Mouse (Mus musculus) ovary, postnatal 36 days (tissue): Measurements from ENCODE around the gene Pim1.
"Not testable (repeated sequence)": the region's sequence is repeated elsewhere in the genome, so short reads cannot be mapped to it uniquely, and the experiment has no call there.

ENCODE experiments used
- DNase-seq: peaks from one replicate; pipeline ENCODE4 v3.0.0; 2022; ENCODE audit warnings: low spot score, mixed read lengths

The Pim1 gene

GRCm38 (mm10) chr17:29490713-29491581 lies at the start of gene Pim1:
TSS of gene Pim1 (plus strand) at chr17:29490753.
- no peak for DNase-seq

- no peak for DNase-seq
Measured at GRCm38 (mm10) chr17:29441562-29441961, 49.0 kb upstream of the Pim1 start.

- DNase-seq, result no peak
Measured at GRCm38 (mm10) chr17:29442131-29442557, 48.4 kb upstream of the Pim1 start.

- DNase-seq, result no peak
Measured at GRCm38 (mm10) chr17:29443724-29444123, 46.8 kb upstream of the Pim1 start.

GRCm38 (mm10) chr17:29445072-29445471 lies 45.5 kb upstream of the Pim1 start:
- DNase-seq, result no peak

- no peak for DNase-seq
Measured at GRCm38 (mm10) chr17:29447323-29447722, 43.2 kb upstream of the Pim1 start.

GRCm38 (mm10) chr17:29448055-29448454 lies 42.5 kb upstream of the Pim1 start:
- no peak for DNase-seq

- DNase-seq, result no peak
Measured at GRCm38 (mm10) chr17:29448561-29448960, 42.0 kb upstream of the Pim1 start.

- DNase-seq, result no peak
Measured at GRCm38 (mm10) chr17:29450899-29451840, 39.4 kb upstream of the Pim1 start.

GRCm38 (mm10) chr17:29451841-29452210 lies 38.7 kb upstream of the Pim1 start:
- DNase-seq, result no peak

GRCm38 (mm10) chr17:29454119-29454518 lies 36.4 kb upstream of the Pim1 start:
- not testable (repeated sequence) for DNase-seq

GRCm38 (mm10) chr17:29455411-29456120 lies 35.0 kb upstream of the Pim1 start:
- DNase-seq, result no peak

GRCm38 (mm10) chr17:29456476-29456875 lies 34.1 kb upstream of the Pim1 start:
- DNase-seq, result no peak

GRCm38 (mm10) chr17:29456926-29457325 lies 33.6 kb upstream of the Pim1 start:
- DNase-seq, result no peak

GRCm38 (mm10) chr17:29457795-29458560 lies 32.6 kb upstream of the Pim1 start:
- no peak for DNase-seq

GRCm38 (mm10) chr17:29459321-29460118 lies 31.0 kb upstream of the Pim1 start:
- DNase-seq, result no peak

- no peak for DNase-seq
Measured at GRCm38 (mm10) chr17:29460119-29460505, 30.4 kb upstream of the Pim1 start.

GRCm38 (mm10) chr17:29463627-29464026 lies 26.9 kb upstream of the Pim1 start:
- no peak for DNase-seq

- no peak for DNase-seq
Measured at GRCm38 (mm10) chr17:29464068-29464467, 26.5 kb upstream of the Pim1 start.

GRCm38 (mm10) chr17:29464519-29465140 lies 25.9 kb upstream of the Pim1 start:
- DNase-seq, result no peak
